Mouse (Mus musculus): Measurements from ENCODE around the gene Pwp2. TPM values are rescaled to one million over a fixed set of nuclear protein-coding genes. Genes with fewer than 3 reads are reported as not detected.
A peak's percentile ranks its signal among the peaks of the same experiment; 100 is the strongest.

Gene Pwp2
- polyA plus RNA-seq, 1 experiment from 2014 or later, result 17.0 TPM

DNA sequence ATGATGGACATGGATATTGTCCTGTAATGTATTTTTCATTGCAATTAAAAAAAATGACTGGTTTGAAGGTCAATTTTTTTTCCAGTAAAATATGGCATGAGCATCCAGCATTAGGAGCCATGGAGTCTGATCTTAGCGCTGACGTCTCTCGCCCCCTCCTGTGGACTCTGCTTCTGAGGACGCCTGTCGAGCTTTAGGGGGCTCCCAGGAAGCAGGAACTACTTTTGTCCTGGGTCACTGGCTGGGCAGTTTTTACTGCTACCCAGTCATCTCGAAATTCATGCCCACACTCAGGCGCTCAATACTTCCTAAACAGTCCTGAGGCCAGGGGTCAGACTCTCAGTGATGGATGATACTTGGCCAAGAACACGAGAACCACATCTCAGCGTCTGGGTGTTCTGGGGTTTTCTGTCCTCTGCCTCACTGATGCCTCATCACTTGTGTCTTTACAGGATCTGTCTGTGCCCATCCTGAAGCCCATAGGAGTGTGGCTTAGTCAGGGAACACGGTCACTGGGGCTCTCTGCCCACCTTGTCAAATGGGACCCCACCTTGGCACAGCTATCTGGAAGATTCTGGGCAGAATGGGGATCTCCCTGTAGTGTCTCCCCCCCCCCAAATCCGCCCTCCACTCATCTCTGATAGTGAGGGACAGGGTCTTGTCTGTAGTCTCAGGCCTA, 45.2 kb downstream of the Pwp2 start:
- ATAC-seq (ENCODE audit: low read depth), result 0 out of 2 replicates have a peak, but pooled peaks have one; percentile 5
- Histone ChIP-seq H3K4me3 (ENCODE audit: low read length) (no peak overlapping the region), H3K36me3 (ENCODE audit: control insufficient read depth, insufficient read depth, low read length) (no peaks in the 10 kb centered on the region), H3K9me3 (ENCODE audit: control insufficient read depth, low read length) (no peaks in the 10 kb centered on the region), H3K4me2 (ENCODE audit: low read depth, low read length) (no peak overlapping the region), H3K27ac (ENCODE audit: low read length) (peak overlapping the region; percentile 93), H3K27me3 (ENCODE audit: control insufficient read depth, insufficient read depth, low read depth, low read length) (no peaks in the 10 kb centered on the region), H3K4me1 (replicated peaks; ENCODE audit: control insufficient read depth, insufficient read depth, low read length) (peaks cover 28% of the 10 kb centered on the region), H3K9ac (ENCODE audit: low read length) (no peak overlapping the region)
- 52% methylated on average over 11 of the region's 11 CpGs for WGBS

DNA sequence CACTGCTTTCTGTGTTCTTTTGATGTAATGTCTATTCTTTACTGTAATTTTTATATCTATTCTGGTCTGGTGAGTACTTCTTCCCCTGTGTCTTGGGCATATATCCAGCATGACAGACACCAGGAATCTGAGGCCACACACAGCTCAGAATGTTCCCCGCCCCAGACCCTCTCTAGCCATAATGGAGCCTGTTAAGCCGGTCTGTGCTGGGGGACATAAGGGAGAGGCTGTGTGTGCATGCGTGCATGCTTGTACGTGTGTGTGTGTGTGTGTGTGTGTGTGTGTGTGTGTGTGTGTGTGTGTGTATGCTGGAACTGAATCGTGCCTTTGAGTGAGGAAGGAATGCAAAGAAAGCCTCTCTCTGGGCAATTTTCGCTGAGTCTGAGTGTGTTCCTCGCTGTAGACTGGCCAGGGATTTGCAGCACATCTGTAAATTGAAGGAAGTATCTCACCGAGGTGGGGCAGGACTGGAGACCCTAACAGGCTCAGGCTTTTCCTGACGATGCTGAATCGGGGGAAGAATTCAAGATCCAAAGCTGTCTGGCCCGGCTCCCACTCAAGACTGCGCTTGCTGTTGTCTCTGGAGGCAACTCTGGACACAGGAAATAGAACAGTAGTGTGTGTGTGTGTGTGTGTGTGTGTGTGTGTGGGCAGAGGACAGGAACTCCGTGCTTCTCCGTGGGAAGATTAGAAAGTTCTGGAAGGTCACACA, 46.0 kb downstream of the Pwp2 start:
- ATAC-seq (ENCODE audit: low read depth), result peak; percentile 89
- Histone ChIP-seq H3K4me2 (ENCODE audit: low read depth, low read length) (0 out of 2 replicates have a peak overlapping the region, but pooled peaks have one; percentile 34), H3K36me3 (ENCODE audit: control insufficient read depth, insufficient read depth, low read length) (no peaks in the 10 kb centered on the region), H3K27ac (ENCODE audit: low read length) (peak overlapping the region; percentile 93), H3K27me3 (ENCODE audit: control insufficient read depth, insufficient read depth, low read depth, low read length) (no peaks in the 10 kb centered on the region), H3K9me3 (ENCODE audit: control insufficient read depth, low read length) (no peaks in the 10 kb centered on the region), H3K4me1 (replicated peaks; ENCODE audit: control insufficient read depth, insufficient read depth, low read length) (peaks cover 32% of the 10 kb centered on the region), H3K9ac (ENCODE audit: low read length) (0 out of 2 replicates have a peak overlapping the region, but pooled peaks have one; percentile 44), H3K4me3 (ENCODE audit: low read length) (no peak overlapping the region)
- WGBS, result 13% methylated on average over 14 of the region's 14 CpGs

- H3K9ac ChIP-seq (ENCODE audit: low read length), result no peak overlapping the region
- ATAC-seq (ENCODE audit: low read depth), result no peak
- WGBS, result 89% methylated on average over 3 of the region's 3 CpGs
Observed at GRCm38 (mm10) chr10:78137191-78137590, 47.8 kb downstream of the Pwp2 start.

DNA sequence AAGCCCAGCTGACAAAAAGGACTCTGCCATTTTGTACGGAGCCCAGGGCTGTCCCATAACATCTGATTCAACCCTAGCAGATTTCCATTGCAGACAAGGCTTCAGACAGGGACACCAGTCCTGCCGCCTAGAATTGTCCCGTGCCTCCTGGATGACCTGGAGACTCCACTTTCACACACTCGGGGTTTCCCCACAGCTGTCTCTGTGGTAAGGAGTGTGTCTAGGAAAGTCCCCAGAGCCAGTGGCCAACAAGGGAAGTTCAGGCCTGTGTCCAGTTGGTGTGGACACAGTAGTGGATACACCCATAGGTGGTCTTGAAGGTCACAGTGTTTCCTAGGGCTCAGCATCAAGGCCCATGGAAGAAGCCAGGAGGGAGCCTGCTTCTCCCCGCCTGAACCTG, 49.0 kb downstream of the Pwp2 start:
- Histone ChIP-seq H3K27ac (ENCODE audit: low read length) (no peak overlapping the region), H3K4me3 (ENCODE audit: low read length) (no peak overlapping the region), H3K9ac (ENCODE audit: low read length) (no peak overlapping the region), H3K4me1 (replicated peaks; ENCODE audit: control insufficient read depth, insufficient read depth, low read length) (peaks cover 32% of the 10 kb centered on the region), H3K27me3 (ENCODE audit: control insufficient read depth, insufficient read depth, low read depth, low read length) (no peaks in the 10 kb centered on the region), H3K9me3 (ENCODE audit: control insufficient read depth, low read length) (no peaks in the 10 kb centered on the region), H3K4me2 (ENCODE audit: low read depth, low read length) (no peak overlapping the region), H3K36me3 (ENCODE audit: control insufficient read depth, insufficient read depth, low read length) (no peaks in the 10 kb centered on the region)
- no peak for ATAC-seq (ENCODE audit: low read depth)
- WGBS, result 61% methylated on average over 5 of the region's 5 CpGs

More at GRCm38 (mm10) chr10:78137191-78137590, 47.8 kb downstream of the Pwp2 start:
- H3K4me2 ChIP-seq (ENCODE audit: low read depth, low read length), result no peak overlapping the region
- no peaks in the 10 kb centered on the region for H3K9me3 ChIP-seq (ENCODE audit: control insufficient read depth, low read length)
- H3K36me3 ChIP-seq (ENCODE audit: control insufficient read depth, insufficient read depth, low read length), result no peaks in the 10 kb centered on the region
- H3K4me1 ChIP-seq (replicated peaks; ENCODE audit: control insufficient read depth, insufficient read depth, low read length), result peaks cover 32% of the 10 kb centered on the region
- H3K27me3 ChIP-seq (ENCODE audit: control insufficient read depth, insufficient read depth, low read depth, low read length), result no peaks in the 10 kb centered on the region
- H3K4me3 ChIP-seq (ENCODE audit: low read length), result no peak overlapping the region
- no peak overlapping the region for H3K27ac ChIP-seq (ENCODE audit: low read length)

GRCm38 (mm10) chr10:78134975-78135798, 49.8 kb downstream of the Pwp2 start:
- peak overlapping the region; percentile 31; the same call in 1 of the 2 replicates for H3K9ac ChIP-seq (ENCODE audit: low read length)
- 8% methylated on average over 14 of the region's 14 CpGs for WGBS
- H3K36me3 ChIP-seq (ENCODE audit: control insufficient read depth, insufficient read depth, low read length), result no peaks in the 10 kb centered on the region
- H3K9me3 ChIP-seq (ENCODE audit: control insufficient read depth, low read length), result no peaks in the 10 kb centered on the region
- peaks cover 32% of the 10 kb centered on the region for H3K4me1 ChIP-seq (replicated peaks; ENCODE audit: control insufficient read depth, insufficient read depth, low read length)
- H3K4me2 ChIP-seq (ENCODE audit: low read depth, low read length), result peak overlapping the region; percentile 43
- no peaks in the 10 kb centered on the region for H3K27me3 ChIP-seq (ENCODE audit: control insufficient read depth, insufficient read depth, low read depth, low read length)
- H3K27ac ChIP-seq (ENCODE audit: low read length), result peak overlapping the region; percentile 49
- peak; percentile 16; the same call in 1 of the 2 replicates for ATAC-seq (ENCODE audit: low read depth)
- peak overlapping the region; percentile 8; the same call in 1 of the 2 replicates for H3K4me3 ChIP-seq (ENCODE audit: low read length)

DNA sequence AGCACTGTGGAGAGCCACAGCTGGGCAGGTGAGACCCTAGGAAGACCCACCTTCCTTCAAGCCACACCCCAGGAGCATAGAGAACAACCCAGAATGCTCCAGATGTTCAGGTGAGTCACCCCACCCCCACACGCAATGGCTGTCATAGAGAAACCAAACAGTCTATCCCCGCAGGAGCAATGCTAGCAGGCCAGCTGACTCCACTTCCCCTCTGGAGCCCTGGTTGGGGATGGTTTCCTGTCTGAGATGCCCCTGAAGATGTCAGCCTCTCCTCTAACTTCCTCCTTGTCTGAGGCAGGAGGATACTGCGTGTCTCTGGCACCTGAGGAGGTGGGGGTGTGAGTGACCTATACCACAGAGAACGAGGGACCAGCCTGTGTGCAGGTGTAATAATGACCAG, 50.5 kb downstream of the Pwp2 start:
- Histone ChIP-seq H3K27me3 (ENCODE audit: control insufficient read depth, insufficient read depth, low read depth, low read length) (no peaks in the 10 kb centered on the region), H3K27ac (ENCODE audit: low read length) (no peak overlapping the region), H3K36me3 (ENCODE audit: control insufficient read depth, insufficient read depth, low read length) (no peaks in the 10 kb centered on the region), H3K4me1 (replicated peaks; ENCODE audit: control insufficient read depth, insufficient read depth, low read length) (peaks cover 29% of the 10 kb centered on the region), H3K9ac (ENCODE audit: low read length) (no peak overlapping the region), H3K4me3 (ENCODE audit: low read length) (no peak overlapping the region), H3K4me2 (ENCODE audit: low read depth, low read length) (no peak overlapping the region), H3K9me3 (ENCODE audit: control insufficient read depth, low read length) (no peaks in the 10 kb centered on the region)
- ATAC-seq (ENCODE audit: low read depth), result no peak
- 65% methylated on average over 4 of the region's 4 CpGs for WGBS

- Histone ChIP-seq H3K9me3 (ENCODE audit: control insufficient read depth, low read length) (no peaks in the 10 kb centered on the region), H3K4me1 (replicated peaks; ENCODE audit: control insufficient read depth, insufficient read depth, low read length) (peaks cover 12% of the 10 kb centered on the region), H3K36me3 (ENCODE audit: control insufficient read depth, insufficient read depth, low read length) (no peaks in the 10 kb centered on the region), H3K27ac (ENCODE audit: low read length) (no peak overlapping the region), H3K9ac (ENCODE audit: low read length) (peak overlapping the region; percentile 8; the same call in 1 of the 2 replicates), H3K27me3 (ENCODE audit: control insufficient read depth, insufficient read depth, low read depth, low read length) (no peaks in the 10 kb centered on the region), H3K4me3 (ENCODE audit: low read length) (no peak overlapping the region), H3K4me2 (ENCODE audit: low read depth, low read length) (no peak overlapping the region)
- 79% methylated on average over 4 of the region's 4 CpGs for WGBS
- no peak for ATAC-seq (ENCODE audit: low read depth)
Observed at GRCm38 (mm10) chr10:78129998-78130397, 55.0 kb downstream of the Pwp2 start.

DNA sequence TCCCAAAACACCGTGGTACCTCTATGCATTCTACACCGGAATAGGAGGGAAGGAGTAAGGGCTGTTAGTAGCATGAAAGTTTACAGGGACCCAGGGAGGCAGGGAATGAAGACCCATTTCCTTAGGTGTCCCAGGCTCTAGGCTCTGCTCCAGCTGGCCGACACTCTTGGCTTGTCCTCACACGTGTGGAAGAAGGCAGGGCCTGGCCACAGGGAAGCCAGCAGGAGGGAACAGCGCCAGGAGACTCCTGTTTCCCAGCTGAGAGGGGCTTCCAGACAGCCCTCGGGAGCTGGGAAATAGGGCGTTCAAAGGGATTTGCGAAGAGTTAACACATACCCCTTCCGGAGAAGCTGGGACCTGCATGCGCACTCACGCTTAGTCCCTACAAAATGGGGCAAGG, 55.5 kb downstream of the Pwp2 start:
- Histone ChIP-seq H3K27me3 (ENCODE audit: control insufficient read depth, insufficient read depth, low read depth, low read length) (no peaks in the 10 kb centered on the region), H3K9me3 (ENCODE audit: control insufficient read depth, low read length) (no peaks in the 10 kb centered on the region), H3K4me1 (replicated peaks; ENCODE audit: control insufficient read depth, insufficient read depth, low read length) (peaks cover 6% of the 10 kb centered on the region), H3K36me3 (ENCODE audit: control insufficient read depth, insufficient read depth, low read length) (no peaks in the 10 kb centered on the region), H3K4me2 (ENCODE audit: low read depth, low read length) (no peak overlapping the region), H3K4me3 (ENCODE audit: low read length) (no peak overlapping the region), H3K27ac (ENCODE audit: low read length) (no peak overlapping the region), H3K9ac (ENCODE audit: low read length) (peak overlapping the region; percentile 8; the same call in 1 of the 2 replicates)
- ATAC-seq (ENCODE audit: low read depth), result peak; percentile 77
- WGBS, result 33% methylated on average over 11 of the region's 11 CpGs

DNA sequence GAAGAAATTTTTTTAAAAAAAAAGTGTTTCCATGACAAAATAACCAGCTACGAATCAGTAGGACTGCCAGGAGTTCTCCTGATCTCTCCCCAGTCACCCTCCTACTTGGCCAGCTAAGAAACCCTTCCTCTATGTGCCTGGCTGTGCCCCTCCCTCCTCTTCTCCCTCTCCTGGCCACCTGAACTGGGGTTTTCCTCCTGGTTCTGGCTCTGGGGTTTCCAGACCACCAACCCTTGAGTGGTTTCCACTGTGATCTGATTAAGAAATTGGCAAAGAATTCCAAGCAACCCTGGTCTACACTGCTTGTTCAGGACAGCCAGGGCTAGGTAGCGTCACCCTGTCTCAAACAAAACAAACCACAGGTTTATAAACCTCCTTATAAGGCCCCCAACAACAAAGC, 56.3 kb downstream of the Pwp2 start:
- Histone ChIP-seq H3K36me3 (ENCODE audit: control insufficient read depth, insufficient read depth, low read length) (no peaks in the 10 kb centered on the region), H3K27ac (ENCODE audit: low read length) (no peak overlapping the region), H3K4me3 (ENCODE audit: low read length) (no peak overlapping the region), H3K9ac (ENCODE audit: low read length) (no peak overlapping the region), H3K27me3 (ENCODE audit: control insufficient read depth, insufficient read depth, low read depth, low read length) (no peaks in the 10 kb centered on the region), H3K4me2 (ENCODE audit: low read depth, low read length) (no peak overlapping the region), H3K4me1 (replicated peaks; ENCODE audit: control insufficient read depth, insufficient read depth, low read length) (peaks cover 5% of the 10 kb centered on the region; the same call in 1 of the 2 replicates), H3K9me3 (ENCODE audit: control insufficient read depth, low read length) (no peaks in the 10 kb centered on the region)
- ATAC-seq (ENCODE audit: low read depth), result no peak
- WGBS, result 73% methylated on average over 2 of the region's 2 CpGs

All from lung, embryonic 16.5 days (tissue).